Mouse (Mus musculus) forebrain, embryonic 10.5 days (tissue): Measurements from ENCODE around the gene Ern2. TPM values are rescaled to one million over a fixed set of nuclear protein-coding genes. Genes with fewer than 3 reads are reported as not detected.

Experiments used
- DNase-seq: peaks from one replicate; pipeline ENCODE4 v3.0.0-alpha.2; 2017; ENCODE audit warnings: low spot score; ENCODE audit errors: extremely low spot score
- H3K27ac ChIP-seq: fragments of 300-500 bp; sonication (generic); 2 replicates; pipeline ENCODE4 v1.5.1; 2016; ENCODE audit warnings: mild to moderate bottlenecking
- H3K27me3 ChIP-seq: fragments of 300-500 bp; sonication (generic); 2 replicates; pipeline ENCODE4 v1.6.1; 2016; ENCODE audit warnings: mild to moderate bottlenecking; ENCODE audit not compliant: poor library complexity, severe bottlenecking
- H3K36me3 ChIP-seq: fragments of 300-500 bp; sonication (generic); replicated peaks from 2 replicates; pipeline ENCODE4 v1.6.1; 2016; ENCODE audit warnings: mild to moderate bottlenecking, moderate library complexity
- H3K4me1 ChIP-seq: fragments of 300-500 bp; sonication (generic); 2 replicates; pipeline ENCODE4 v1.6.1; 2016
- H3K4me3 ChIP-seq: fragments of 300-500 bp; sonication (generic); 2 replicates; pipeline ENCODE4 v1.5.1; 2016; ENCODE audit warnings: mild to moderate bottlenecking, moderate library complexity
- H3K9me3 ChIP-seq: fragments of 300-500 bp; sonication (generic); 2 replicates; pipeline ENCODE4 v1.6.1; 2016; ENCODE audit warnings: mild to moderate bottlenecking, moderate library complexity
- WGBS: fragments of 180-500 bp; shearing (Covaris S2); methylation state at CpG from one replicate; pipeline ENCODE4 v1.1.7; 2016; 5-methylcytosine and 5-hydroxymethylcytosine counted together
- polyA plus RNA-seq: library from polyadenylated mRNA; unstranded; fragments of >200 nt; fragmentation: Nextera tagmentation; extraction: Ambion mirVana; gene quantifications from 2 replicates; pipeline ENCODE4 v1.2.1, GENCODE M21; 2016

The Ern2 gene
- polyA plus RNA-seq, 1 experiment from 2014 or later: not detected

GRCm38 (mm10) chr7:122193919-122194318 is 7.9 kb upstream of the Ern2 start:
- Histone ChIP-seq H3K27ac (no peak overlapping the region), H3K27me3 (no peaks in the 10 kb centered on the region), H3K4me3 (no peak overlapping the region), H3K9me3 (no peaks in the 10 kb centered on the region), H3K36me3 (no peaks in the 10 kb centered on the region), H3K4me1 (no peaks in the 10 kb centered on the region)
- no peak for DNase-seq

- no peaks in the 10 kb centered on the region for H3K36me3 ChIP-seq
- H3K4me1 ChIP-seq: peaks cover under 1% of the 10 kb centered on the region
- no peaks in the 10 kb centered on the region for H3K27me3 ChIP-seq
- no peak for DNase-seq
- no peak overlapping the region for H3K4me3 ChIP-seq
- H3K27ac ChIP-seq: no peak overlapping the region
- no peaks in the 10 kb centered on the region for H3K9me3 ChIP-seq
- WGBS: 63% methylated on average over 10 of the region's 10 CpGs
These were observed 5.1 kb upstream of the Ern2 start for GRCm38 (mm10) chr7:122191097-122191496.

- no peaks in the 10 kb centered on the region for H3K27me3 ChIP-seq
- DNase-seq: peak; percentile 57
- no peak overlapping the region for H3K4me3 ChIP-seq
- no peaks in the 10 kb centered on the region for H3K9me3 ChIP-seq
- 29% methylated on average over 7 of the region's 7 CpGs for WGBS
- H3K36me3 ChIP-seq: no peaks in the 10 kb centered on the region
- H3K27ac ChIP-seq: no peak overlapping the region
- H3K4me1 ChIP-seq: peaks cover 7% of the 10 kb centered on the region
These were observed 3.5 kb upstream of the Ern2 start for GRCm38 (mm10) chr7:122189484-122189883.

- no peaks in the 10 kb centered on the region for H3K36me3 ChIP-seq
- no peak for DNase-seq
- peaks cover 7% of the 10 kb centered on the region for H3K4me1 ChIP-seq
- H3K27me3 ChIP-seq: no peaks in the 10 kb centered on the region
- H3K4me3 ChIP-seq: no peak overlapping the region
- no peak overlapping the region for H3K27ac ChIP-seq
- H3K9me3 ChIP-seq: no peaks in the 10 kb centered on the region
- WGBS: 76% methylated on average over 5 of the region's 5 CpGs
These were observed 1.4 kb downstream of the Ern2 start for GRCm38 (mm10) chr7:122184569-122184968.

GRCm38 (mm10) chr7:122180720-122181119 is 5.3 kb downstream of the Ern2 start:
- no peak overlapping the region for H3K4me3 ChIP-seq
- H3K9me3 ChIP-seq: no peaks in the 10 kb centered on the region
- H3K4me1 ChIP-seq: peaks cover 3% of the 10 kb centered on the region
- no peak for DNase-seq
- WGBS: 91% methylated on average over 7 of the region's 7 CpGs
- no peaks in the 10 kb centered on the region for H3K27me3 ChIP-seq
- no peaks in the 10 kb centered on the region for H3K36me3 ChIP-seq
- H3K27ac ChIP-seq: no peak overlapping the region

- H3K27ac ChIP-seq: no peak overlapping the region
- peaks cover 44% of the 10 kb centered on the region for H3K36me3 ChIP-seq
- H3K27me3 ChIP-seq: no peaks in the 10 kb centered on the region
- H3K9me3 ChIP-seq: no peaks in the 10 kb centered on the region
- WGBS: 82% methylated on average over 10 of the region's 10 CpGs
- no peak overlapping the region for H3K4me3 ChIP-seq
- DNase-seq: no peak
- no peaks in the 10 kb centered on the region for H3K4me1 ChIP-seq
These were observed 14.4 kb downstream of the Ern2 start for GRCm38 (mm10) chr7:122171613-122172012.

GRCm38 (mm10) chr7:122170705-122171104 is 15.3 kb downstream of the Ern2 start:
- Histone ChIP-seq H3K4me3 (no peak overlapping the region), H3K4me1 (no peaks in the 10 kb centered on the region), H3K27ac (no peak overlapping the region), H3K9me3 (no peaks in the 10 kb centered on the region), H3K27me3 (no peaks in the 10 kb centered on the region), H3K36me3 (peaks cover 53% of the 10 kb centered on the region)
- WGBS: 83% methylated on average over 6 of the region's 6 CpGs
- DNase-seq: no peak

GRCm38 (mm10) chr7:122167203-122167602 is 18.8 kb downstream of the Ern2 start:
- Histone ChIP-seq H3K36me3 (peaks cover 88% of the 10 kb centered on the region), H3K27me3 (no peaks in the 10 kb centered on the region), H3K9me3 (no peaks in the 10 kb centered on the region), H3K4me3 (no peak overlapping the region), H3K4me1 (0 out of 2 replicates have a peak, but pooled peaks cover 8% of the 10 kb centered on the region), H3K27ac (no peak overlapping the region)
- no peak for DNase-seq
- 94% methylated on average over 7 of the region's 7 CpGs for WGBS

GRCm38 (mm10) chr7:122163766-122164165 is 22.2 kb downstream of the Ern2 start:
- peaks cover 31% of the 10 kb centered on the region for H3K4me1 ChIP-seq
- no peaks in the 10 kb centered on the region for H3K27me3 ChIP-seq
- 92% methylated on average over 6 of the region's 8 CpGs for WGBS
- H3K36me3 ChIP-seq: peaks cover 85% of the 10 kb centered on the region
- no peak overlapping the region for H3K27ac ChIP-seq
- no peaks in the 10 kb centered on the region for H3K9me3 ChIP-seq
- no peak overlapping the region for H3K4me3 ChIP-seq
- DNase-seq: no peak

- Histone ChIP-seq H3K27ac (peak overlapping the region; percentile 94), H3K27me3 (no peaks in the 10 kb centered on the region), H3K4me1 (peaks cover 48% of the 10 kb centered on the region), H3K36me3 (peaks cover 47% of the 10 kb centered on the region), H3K4me3 (peak overlapping the region; percentile 84), H3K9me3 (no peaks in the 10 kb centered on the region)
- peak; percentile 41 for DNase-seq
- under 1% methylated on average over 12 of the region's 12 CpGs for WGBS
These were observed 26.0 kb downstream of the Ern2 start for GRCm38 (mm10) chr7:122160037-122160436.

GRCm38 (mm10) chr7:122158915-122159902 is 26.8 kb downstream of the Ern2 start, which contains the start of gene Plk1:
Plk1 (plus strand) TSS chr7:122159439.
- no peaks in the 10 kb centered on the region for H3K9me3 ChIP-seq
- H3K27ac ChIP-seq: peak within 1 kb of the TSS; percentile 94
- under 1% methylated on average over 63 of the region's 63 CpGs for WGBS
- H3K4me1 ChIP-seq: peaks cover 48% of the 10 kb centered on the region
- peak; percentile 92 for DNase-seq
- peak within 1 kb of the TSS; percentile 84 for H3K4me3 ChIP-seq
- no peaks in the 10 kb centered on the region for H3K27me3 ChIP-seq
- peaks cover 39% of the 10 kb centered on the region for H3K36me3 ChIP-seq

- peaks cover 48% of the 10 kb centered on the region for H3K4me1 ChIP-seq
- WGBS: 8% methylated on average over 13 of the region's 13 CpGs
- DNase-seq: no peak
- H3K9me3 ChIP-seq: no peaks in the 10 kb centered on the region
- H3K4me3 ChIP-seq: peak overlapping the region; percentile 84
- H3K27ac ChIP-seq: peak overlapping the region; percentile 94
- peaks cover 34% of the 10 kb centered on the region for H3K36me3 ChIP-seq
- no peaks in the 10 kb centered on the region for H3K27me3 ChIP-seq
These were observed 27.5 kb downstream of the Ern2 start for GRCm38 (mm10) chr7:122158488-122158887.

GRCm38 (mm10) chr7:122152473-122152872 is 33.5 kb downstream of the Ern2 start:
- H3K36me3 ChIP-seq: peaks cover 37% of the 10 kb centered on the region
- 96% methylated on average over 4 of the region's 4 CpGs for WGBS
- peaks cover 4% of the 10 kb centered on the region for H3K4me1 ChIP-seq
- H3K4me3 ChIP-seq: no peak overlapping the region
- no peaks in the 10 kb centered on the region for H3K27me3 ChIP-seq
- no peak for DNase-seq
- no peaks in the 10 kb centered on the region for H3K9me3 ChIP-seq
- H3K27ac ChIP-seq: no peak overlapping the region
